Mouse (Mus musculus) thymus, adult 2 months (tissue): Measurements from ENCODE around the gene Dhx9.
"Not testable (repeated sequence)": the region's sequence is repeated elsewhere in the genome, so short reads cannot be mapped to it uniquely, and the experiment has no call there.

ENCODE experiments used
- CTCF ChIP-seq: fragments of 200-500 bp; IDR thresholded peaks from 2 replicates; pipeline ENCODE4 v1.5.1; 2012; ENCODE audit warnings: mild to moderate bottlenecking, control low read depth, low read length, moderate library complexity, borderline replicate concordance; ENCODE audit not compliant: control insufficient read depth, poor library complexity, insufficient read depth; ENCODE audit errors: extremely low read depth
- POLR2A ChIP-seq: fragments of 200-500 bp; IDR thresholded peaks from 2 replicates; pipeline ENCODE4 v1.6.1; 2012; ENCODE audit warnings: mild to moderate bottlenecking, low read length, control low read depth, moderate library complexity; ENCODE audit not compliant: control insufficient read depth, poor library complexity, insufficient read depth; ENCODE audit errors: extremely low read depth

- not testable (repeated sequence) for TF ChIP-seq POLR2A, CTCF
These were observed 22.1 kb upstream of the Dhx9 start for GRCm38 (mm10) chr1:153509569-153509968.
